Comparison of ENCODE assay signal across 22 mouse cellular contexts in the genomic region with DNA sequence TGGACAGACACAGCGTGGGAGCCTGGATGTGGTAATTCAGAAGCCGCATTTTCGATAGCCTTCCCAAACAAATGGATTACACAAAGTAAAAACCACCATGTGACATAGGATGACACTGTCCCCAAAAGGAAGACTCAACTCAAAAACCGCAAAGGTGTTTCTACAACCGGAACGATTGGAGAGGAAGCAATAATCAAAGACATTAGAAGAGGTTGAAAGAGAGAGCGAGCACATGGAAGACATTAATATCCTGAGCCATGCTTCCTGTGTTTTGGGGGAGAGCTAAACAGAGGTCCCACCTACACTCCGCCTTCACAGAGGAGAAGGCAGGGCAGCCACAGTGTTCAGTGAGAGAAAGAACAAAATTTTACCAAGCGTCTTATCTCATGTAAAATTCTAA.
"Had no signal": no experiment of that assay in that cellular context is flagged by ENCODE, and none has a peak within 500 bp of the region (broad histone marks: within the 10 kb centered on the region; RNA-seq: fewer than 3 reads in every experiment).

No protein-coding gene starts in this region.

- H3K4me2 ChIP-seq: liver, embryonic 15.5 days; lung, embryonic 15.5 days; midbrain, embryonic 13.5 days; neural tube, embryonic 13.5 days; neural tube, embryonic 15.5 days had no signal

- H3K9ac ChIP-seq: liver, embryonic 15.5 days; liver, postnatal 0 days; lung, embryonic 15.5 days; midbrain, embryonic 13.5 days; neural tube, embryonic 13.5 days; neural tube, embryonic 15.5 days had no signal

- H3K4me3 ChIP-seq: liver, embryonic 15.5 days; lung, embryonic 15.5 days; megakaryocyte, embryonic 14.5 days; midbrain, embryonic 13.5 days; myocyte; neural tube, embryonic 13.5 days; neural tube, embryonic 15.5 days had no signal

- H3K27ac ChIP-seq: liver, embryonic 15.5 days; lung, embryonic 15.5 days; macrophage; midbrain, embryonic 13.5 days; neural tube, embryonic 13.5 days; neural tube, embryonic 15.5 days had no signal

- H3K9me3 ChIP-seq: liver, embryonic 15.5 days; lung, embryonic 15.5 days; megakaryocyte, embryonic 14.5 days; midbrain, embryonic 13.5 days; neural tube, embryonic 13.5 days; neural tube, embryonic 15.5 days had no signal

- H3K27me3 ChIP-seq: liver, embryonic 15.5 days; lung, embryonic 15.5 days; megakaryocyte, embryonic 14.5 days; midbrain, embryonic 13.5 days; neural tube, embryonic 13.5 days; neural tube, embryonic 15.5 days had no signal

- ATAC-seq: liver, postnatal 0 days; lung, postnatal 0 days; midbrain, embryonic 13.5 days; midbrain, embryonic 16.5 days had no signal

- H3K36me3 ChIP-seq: liver, embryonic 15.5 days; lung, embryonic 15.5 days; midbrain, embryonic 13.5 days; neural tube, embryonic 13.5 days; neural tube, embryonic 15.5 days had no signal

- H3K4me1 ChIP-seq: megakaryocyte, embryonic 14.5 days had no signal

- DNase-seq: liver, postnatal 0 days; lung, adult 2 months; lung, postnatal 14 days; lung, postnatal 36 days; retina, postnatal 1 day; right cerebral cortex, adult 18-20 months; right cerebral cortex, postnatal 25 days; right cerebral cortex, postnatal 4 days; spleen, adult 18-20 months; thymus, adult 18-20 months; thymus, postnatal 14 days; thymus, postnatal 36 days had no signal
